Mouse (Mus musculus) lung, adult 2 months (tissue): ENCODE data around the gene Smad1.

Experiments used
- CTCF ChIP-seq: fragments of 200-500 bp; IDR thresholded peaks from 2 replicates; pipeline ENCODE4 v1.5.1; 2011; ENCODE audit warnings: mild to moderate bottlenecking, low read length, control low read depth; ENCODE audit not compliant: insufficient read depth
- POLR2A ChIP-seq: fragments of 200-500 bp; IDR thresholded peaks from 2 replicates; pipeline ENCODE4 v1.6.1; 2011; ENCODE audit warnings: low read depth, mild to moderate bottlenecking, control low read depth, low read length, borderline replicate concordance; ENCODE audit errors: extremely low read depth

DNA sequence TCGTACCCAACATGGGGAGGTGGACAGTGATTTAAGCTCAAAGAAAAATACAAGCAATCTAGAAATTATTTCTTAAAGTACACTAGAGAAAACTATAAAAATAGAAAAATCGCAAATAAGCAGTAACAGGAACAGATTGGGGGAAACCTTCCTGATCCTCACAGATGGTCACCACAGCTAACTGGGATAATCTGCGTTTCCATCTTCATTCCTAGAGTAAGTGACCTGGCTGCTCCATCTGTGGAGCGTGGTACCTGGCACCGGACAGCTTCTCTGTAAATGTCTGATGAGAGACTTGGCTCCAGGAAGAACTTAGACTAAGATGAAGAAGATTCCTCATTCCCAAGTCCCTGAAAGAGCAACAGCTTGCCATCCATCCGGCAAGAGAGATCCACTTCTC is 25.8 kb downstream of the Smad1 start:
- no peak for TF ChIP-seq POLR2A
- TF ChIP-seq CTCF = no peak
